Mouse (Mus musculus) adrenal gland, postnatal 10 days (tissue): ENCODE results near the gene Ppa2. TPM values are rescaled to one million over a fixed set of nuclear protein-coding genes. Genes with fewer than 3 reads are reported as not detected.

Source experiments
- DNase-seq: peaks from one replicate; pipeline ENCODE4 v3.0.0; 2021; ENCODE audit warnings: mixed read lengths
- long read RNA-seq, 2 experiments: library from polyadenylated mRNA; stranded (forward); transcript quantifications; one replicate each; pipeline ENCODE4 v2.0.0; 2021
- total RNA-seq, 2 experiments: library from RNA; stranded (reverse); gene quantifications; 2 replicates each; pipeline ENCODE4 v1.2.3; 2021

Ppa2 gene
- 10 to 100 TPM; 82.8 to 91.9 TPM for total RNA-seq
- long read RNA-seq, experiment 1, transcript Ppa2-201 (12 exons, 1,226 nt): major isoform, 127 of 158 reads
- long read RNA-seq, experiment 1, partial matches to known transcripts: 6 of 158 reads
- long read RNA-seq, experiment 1, other reads (novel, unspliced or antisense): 21 of 158 reads
- long read RNA-seq, experiment 2, transcript Ppa2-201 (12 exons, 1,226 nt): major isoform, 76 of 88 reads
- long read RNA-seq, experiment 2, partial matches to known transcripts: 3 of 88 reads
- long read RNA-seq, experiment 2, other reads (novel, unspliced or antisense): 6 of 88 reads

DNA sequence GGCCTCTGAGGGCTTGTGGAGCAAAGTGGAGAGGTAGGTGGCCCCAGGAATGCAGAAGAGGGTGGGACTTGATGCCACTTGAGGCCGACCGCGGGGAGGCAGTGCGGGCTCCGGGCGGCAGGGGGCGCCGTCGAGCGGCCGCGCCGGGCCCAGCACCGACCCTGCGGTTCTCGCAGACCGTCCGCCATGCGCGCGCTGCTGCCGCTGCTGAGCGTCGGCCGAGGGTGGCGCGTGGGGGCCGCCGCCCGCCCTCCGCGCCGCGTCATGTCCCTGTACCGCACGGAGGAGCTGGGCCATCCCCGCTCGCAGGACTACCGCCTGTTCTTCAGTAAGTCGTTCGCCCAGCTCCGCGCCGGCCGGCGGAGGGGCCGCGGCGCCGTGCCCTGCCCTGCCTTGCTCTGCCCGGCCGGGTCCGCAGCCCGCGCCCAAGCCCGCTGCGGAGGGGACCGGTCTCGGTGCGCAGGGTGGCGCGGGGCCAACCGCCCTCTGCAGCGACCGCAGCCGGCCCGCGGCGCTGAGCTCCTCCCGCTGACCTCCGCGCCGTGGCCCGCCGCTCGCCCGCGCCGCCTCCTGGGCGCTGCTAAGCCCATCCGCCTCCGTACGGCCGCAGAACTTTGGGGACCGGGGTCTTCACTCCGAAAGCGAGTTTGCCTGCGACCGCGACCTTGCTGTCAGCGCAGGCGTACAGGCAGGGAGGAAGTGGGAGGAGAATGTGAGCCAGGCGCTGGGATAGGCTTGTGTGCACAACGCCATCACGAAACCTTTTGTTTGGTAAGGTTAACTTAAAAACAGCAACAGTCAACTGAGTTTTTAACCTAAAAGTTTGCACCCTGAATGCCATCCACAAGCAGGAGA is at the start of gene Ppa2:
Gene Ppa2 (plus strand): TSS at position 157 of the 855 bp plus-strand sequence.
- DNase-seq: peak; percentile 88

DNA sequence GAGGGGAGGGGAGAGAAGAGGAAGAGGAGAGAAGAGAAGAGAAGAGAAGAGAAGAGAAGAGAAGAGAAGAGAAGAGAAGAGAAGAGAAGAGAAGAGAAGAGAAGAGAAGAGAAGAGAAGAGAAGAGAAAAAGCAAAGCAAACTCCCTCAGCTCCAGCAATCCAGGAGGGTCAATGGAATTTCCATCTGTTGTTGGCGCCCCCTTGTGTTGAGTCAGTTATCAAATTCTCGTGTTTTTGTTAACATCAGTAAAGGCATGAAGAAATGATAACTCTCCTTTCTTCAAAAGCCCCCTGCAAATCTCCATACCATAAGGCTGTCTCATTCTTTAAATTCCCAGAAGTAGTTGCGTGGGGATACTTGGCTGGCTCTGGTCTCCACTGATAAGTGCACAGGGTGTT is 38.0 kb upstream of the Ppa2 start:
- DNase-seq: peak; percentile 91

DNA sequence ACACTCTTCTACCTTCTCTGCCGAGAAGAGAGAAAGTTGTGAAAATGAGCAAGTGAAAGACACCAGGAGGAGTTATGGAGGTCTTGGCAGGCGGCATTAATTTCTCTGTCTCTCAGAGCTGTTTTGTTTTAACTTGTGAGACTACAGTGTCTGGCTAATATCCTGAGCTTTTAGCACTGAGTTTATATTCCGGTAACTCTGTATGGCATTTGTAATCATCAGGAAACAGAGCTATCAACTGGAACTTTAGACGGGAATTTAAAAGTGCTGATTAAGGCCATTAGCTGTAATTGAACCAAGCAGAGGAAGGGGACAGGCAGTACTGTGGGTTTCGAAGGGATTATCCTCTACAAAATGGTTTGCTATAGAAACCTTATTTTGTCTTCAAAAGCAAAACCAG is 25.3 kb upstream of the Ppa2 start:
- no peak for DNase-seq

DNA sequence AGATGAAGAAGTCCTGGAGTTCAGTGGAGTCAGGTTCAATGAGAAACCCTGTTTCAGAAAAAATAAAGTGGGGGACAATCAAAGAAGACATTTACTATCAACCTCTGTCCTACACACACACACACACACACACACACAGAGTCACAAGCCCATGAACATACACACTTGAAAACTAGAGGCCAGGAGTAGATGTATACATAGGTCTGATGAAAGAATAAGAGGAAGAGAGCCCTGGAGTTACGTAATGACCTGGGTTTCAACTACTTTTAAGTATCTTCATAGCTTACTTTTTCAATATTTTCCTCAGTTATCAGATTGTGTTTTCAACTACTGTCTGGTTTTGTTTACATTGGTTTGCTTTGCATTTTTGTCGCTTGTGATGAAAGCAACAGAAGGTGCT is 21.1 kb upstream of the Ppa2 start:
- DNase-seq: no peak

DNA sequence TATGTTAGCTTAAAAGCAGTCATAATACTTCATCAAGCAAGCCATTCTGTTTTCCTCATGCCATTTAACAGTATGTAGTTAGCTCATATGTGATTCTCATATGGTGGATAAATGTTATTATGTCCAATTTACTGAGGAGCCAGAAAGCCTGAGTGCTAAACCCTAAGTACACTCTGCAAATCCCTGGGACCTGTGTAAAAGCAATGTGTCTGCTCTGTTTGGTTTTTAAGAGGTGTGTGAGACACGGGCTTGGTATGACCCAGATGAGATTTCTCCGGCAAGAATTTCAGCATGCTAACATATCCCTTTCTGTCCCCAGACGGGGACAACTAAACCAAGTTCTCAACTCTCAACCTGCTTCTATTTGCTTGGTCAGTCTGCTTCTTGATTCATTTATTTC is 5.6 kb upstream of the Ppa2 start:
- no peak for DNase-seq

DNA sequence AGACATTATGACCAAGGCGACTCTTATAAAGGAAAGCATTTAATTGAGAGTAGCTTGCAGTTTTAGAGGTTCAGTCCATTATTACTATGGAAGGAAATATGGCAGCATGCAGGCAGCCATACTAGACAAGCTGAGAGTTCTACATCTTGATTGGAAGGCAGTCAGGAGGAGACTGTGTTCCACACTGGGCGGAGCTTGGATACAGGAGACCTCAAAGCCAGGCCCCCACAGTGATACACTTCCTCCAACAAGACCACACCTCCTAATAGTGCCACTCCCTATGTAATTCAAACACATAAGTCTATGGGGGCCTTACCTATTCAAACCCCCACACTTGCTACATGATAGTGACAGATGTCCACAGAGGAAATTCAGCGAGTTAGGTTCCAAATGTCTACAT is 1.5 kb upstream of the Ppa2 start:
- no peak for DNase-seq

DNA sequence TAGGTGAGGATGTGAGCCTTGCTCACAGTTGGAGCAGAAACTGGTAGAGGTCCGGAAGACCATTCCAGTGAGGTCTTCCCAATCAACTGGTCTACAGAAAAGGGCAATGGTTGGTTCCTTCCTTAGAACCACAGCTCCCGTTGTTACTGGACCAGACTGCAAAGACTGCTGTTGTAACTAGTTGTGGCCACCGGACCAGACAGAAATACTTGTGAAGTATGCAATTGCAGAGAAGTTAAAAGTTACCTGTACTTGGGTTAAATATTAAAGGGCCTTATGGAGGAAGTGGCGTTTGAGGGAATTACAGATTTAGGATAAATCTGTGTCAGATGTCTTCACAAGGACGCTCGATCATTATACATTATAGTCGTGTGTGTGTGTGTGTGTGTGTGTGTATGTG is 551 bp upstream of the Ppa2 start:
- DNase-seq: no peak

DNA sequence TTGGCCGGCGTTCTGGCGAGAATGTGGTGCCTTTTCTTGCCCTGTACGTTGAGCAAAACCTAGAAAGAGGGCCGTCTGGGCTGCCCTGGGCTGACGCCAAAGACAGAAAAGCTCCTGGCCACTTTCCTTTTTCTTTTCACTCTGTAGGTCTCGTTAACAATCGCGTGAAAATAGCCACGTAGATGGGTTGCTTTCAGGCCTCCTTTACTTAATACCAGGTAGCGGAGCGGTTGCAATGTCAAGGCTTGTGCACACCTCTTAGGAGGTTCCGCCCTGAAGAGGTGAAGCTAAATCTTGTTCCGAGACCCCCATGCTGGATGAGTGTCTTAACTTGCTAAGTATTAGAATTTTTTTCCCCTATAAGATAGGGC is 884 bp downstream of the Ppa2 start:
- DNase-seq: no peak

DNA sequence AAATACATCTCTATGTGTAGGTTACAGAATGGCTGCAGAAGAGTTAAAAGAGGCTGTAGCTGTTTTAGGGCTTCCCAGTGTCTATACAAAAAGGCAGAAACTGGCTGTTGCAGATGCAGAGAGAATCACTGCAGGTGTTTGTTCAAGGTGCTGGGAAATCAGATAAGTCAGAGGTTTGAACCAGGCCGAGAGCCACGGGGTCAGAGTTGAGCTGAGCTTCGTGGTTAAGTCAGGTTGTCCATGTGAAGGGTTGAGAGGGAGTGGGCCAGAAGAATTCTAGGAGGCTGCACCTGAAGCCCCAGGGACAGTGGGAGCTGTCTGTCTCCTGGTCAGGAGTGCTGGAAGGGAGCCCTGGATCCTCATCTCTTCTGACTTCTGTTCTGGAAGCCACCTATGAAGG is 2.4 kb downstream of the Ppa2 start:
- no peak for DNase-seq

DNA sequence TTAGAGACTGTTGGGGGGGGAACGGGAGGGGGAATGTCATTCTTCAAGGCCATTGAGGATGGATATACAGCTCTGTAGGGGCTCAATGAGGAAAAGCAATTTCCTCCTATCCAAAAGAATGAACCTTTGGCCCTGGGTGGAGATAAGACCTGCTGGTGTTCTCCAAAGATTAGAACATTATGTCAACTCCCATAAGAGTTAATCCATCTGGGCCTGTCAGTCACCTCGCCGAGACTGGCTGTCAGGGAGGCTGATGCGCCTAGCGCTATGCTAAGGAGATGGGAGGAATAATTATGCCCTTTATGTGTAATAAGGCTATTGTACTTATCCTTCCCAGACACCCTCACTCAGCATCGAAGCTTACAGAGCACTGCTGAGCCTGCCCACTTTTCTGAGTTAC is 2.9 kb downstream of the Ppa2 start:
- DNase-seq: no peak

DNA sequence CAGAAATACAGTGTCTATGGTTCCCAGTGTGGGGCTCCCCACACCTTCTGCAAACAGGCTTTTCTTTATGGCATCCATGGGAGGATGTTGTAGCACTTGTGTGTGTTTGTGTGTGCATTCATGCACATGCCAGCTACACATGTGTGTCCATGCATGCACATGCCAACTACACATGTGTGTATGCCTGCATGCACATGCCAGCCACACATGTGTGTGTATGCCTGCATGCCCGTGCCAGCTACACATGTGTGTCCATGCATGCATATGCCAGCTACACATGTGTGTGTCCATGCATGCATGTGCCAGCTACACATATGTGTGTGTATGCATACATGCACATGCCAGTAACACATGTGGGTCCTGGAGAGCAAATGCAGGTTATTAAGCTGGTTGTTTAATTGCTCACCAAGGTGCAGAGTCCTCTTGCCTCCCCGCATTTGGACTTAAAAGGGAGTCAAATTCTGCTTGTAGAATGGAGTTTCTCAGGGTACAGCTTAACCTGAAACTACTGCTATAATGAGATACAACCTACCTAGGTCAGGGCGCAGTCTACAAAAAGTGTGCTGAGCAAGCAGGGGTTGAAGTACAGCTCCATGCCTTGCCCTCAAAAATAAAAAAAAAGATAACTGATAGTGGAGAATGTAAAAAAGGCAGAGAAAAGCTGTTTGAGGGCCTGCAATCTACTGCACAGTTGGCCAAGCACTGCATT is 3.7 kb downstream of the Ppa2 start:
- DNase-seq: no peak

DNA sequence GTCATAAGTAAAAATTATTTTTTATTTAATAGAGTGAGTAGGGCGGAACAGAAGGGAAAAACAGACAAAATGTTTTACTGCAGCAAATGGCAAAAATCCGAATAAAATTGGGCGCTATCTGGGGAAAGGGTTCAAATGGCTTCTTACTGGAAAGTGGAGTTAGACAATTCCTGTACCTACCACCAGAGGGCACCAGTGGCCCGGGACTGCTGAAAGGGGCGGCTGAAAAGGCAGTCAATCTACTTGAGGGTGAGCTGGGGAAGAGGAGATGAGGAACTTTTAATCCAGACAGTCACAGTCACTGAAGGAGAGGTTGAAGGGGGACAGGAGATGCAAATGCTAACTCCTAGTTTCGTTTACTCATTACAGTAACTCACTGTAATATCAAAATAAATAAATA is 4.6 kb downstream of the Ppa2 start:
- DNase-seq: peak; percentile 85

DNA sequence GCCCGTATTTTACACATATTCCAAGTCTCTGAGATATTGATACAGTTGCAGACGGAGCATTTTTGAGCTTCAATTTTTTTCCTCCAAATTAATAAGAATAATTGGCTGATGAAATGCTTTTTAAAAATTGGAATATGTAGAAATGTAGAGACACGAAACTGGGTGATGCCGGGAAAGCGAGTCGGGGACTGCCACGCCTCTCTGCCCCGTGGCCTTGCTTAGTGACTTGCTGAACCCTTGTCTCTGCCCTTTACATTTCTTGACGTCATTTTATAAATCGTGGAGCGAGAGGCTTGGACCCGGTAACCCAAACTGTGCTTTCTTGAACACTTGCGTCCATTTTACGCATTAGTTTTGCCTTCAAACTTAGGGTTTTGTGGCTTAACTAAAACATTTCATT is 5.1 kb downstream of the Ppa2 start:
- DNase-seq: no peak

DNA sequence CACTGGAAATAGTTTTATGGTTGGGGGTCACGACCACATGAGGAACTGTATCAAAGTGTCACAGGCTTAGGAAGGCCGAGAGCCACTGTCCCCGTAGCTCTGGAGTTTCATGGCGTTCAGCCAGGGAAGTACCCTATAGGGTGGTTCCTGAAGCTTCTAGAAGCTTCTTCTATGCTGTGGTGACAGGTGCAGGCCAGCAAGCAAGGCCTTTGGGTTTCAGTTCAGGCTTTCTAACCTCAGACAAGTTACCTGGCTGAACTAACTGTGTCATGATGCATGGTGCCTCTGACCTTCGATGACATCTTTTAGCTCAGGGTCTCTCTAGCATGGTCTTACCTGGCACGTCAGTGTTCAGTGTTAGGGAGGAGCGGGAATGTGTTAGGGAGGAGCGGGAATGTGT is 5.7 kb downstream of the Ppa2 start:
- no peak for DNase-seq

DNA sequence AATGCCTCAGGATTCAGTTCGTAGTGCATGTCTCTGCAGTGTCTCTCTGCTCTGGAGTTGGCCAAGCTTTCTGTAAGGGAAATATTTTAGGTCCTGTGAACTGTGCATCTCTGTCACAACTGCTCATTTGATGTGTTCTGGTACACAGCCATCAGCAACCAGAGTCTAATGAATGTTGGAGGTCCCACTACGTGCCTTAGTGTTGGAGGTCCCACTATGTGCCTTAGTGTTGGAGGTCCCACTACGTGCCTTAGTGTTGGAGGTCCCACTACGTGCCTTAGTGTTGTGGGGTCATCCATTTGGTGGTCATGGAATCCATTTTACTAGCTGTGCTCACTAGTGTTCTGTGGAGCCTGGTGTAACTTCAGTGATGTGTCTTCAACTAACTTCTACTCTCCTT is 7.9 kb downstream of the Ppa2 start:
- DNase-seq: no peak

DNA sequence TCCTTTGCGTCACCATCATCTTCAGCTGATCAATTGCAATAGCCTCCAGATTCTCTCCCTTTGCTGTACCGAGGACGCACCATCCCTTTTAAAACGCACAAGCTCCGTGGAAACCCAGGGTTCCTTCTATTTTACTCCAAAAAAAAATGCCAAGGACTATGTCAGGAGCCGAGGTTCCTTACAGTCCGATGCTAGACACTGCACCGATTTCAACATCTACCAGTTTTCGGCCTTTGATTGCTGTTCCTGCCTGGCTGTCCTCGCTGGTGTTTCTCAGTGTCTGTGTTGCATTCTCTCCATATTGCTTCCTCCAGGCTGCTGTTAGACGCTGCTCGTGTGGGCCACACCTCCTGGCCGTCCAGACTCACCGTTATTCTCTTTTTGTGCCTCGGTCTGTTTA is 8.7 kb downstream of the Ppa2 start:
- no peak for DNase-seq

DNA sequence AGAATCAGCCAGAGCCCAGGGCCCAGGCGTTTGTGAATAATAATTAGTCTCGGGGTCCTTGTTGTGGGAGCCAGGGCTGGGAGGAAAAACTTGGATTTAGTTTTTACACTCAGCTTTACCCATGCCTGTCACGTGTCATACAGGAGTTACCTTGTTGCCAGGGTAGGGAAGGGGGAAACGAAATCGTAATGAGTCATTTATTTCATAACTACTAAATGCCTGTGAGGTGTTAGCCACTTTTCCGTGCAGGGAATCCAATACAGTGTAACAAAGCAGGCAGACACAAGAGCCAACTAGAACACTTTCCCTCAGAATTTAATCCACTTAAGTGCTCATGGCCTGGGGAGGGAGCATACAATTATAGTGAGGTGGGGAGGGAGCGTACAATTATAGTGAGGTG is 9.9 kb downstream of the Ppa2 start:
- no peak for DNase-seq

DNA sequence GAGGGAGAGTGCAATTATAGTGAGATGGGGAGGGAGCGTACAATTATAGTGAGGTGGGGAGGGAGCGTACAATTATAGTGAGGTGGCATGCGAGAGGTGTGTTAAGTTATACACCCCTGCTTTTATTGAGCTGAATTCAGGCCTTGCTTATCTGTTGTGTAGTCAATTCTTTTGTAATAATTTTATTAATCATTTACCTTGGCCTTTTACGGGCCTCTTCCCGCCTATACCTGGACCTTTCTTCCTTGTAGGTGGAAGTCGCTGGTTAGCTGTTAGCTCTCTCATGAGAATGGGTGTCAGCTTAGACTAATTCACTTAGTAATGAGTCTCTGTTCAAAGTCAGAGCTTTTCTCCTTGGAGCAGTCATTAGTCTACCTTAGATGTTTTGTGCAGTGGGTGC is 10.4 kb downstream of the Ppa2 start:
- DNase-seq: no peak

DNA sequence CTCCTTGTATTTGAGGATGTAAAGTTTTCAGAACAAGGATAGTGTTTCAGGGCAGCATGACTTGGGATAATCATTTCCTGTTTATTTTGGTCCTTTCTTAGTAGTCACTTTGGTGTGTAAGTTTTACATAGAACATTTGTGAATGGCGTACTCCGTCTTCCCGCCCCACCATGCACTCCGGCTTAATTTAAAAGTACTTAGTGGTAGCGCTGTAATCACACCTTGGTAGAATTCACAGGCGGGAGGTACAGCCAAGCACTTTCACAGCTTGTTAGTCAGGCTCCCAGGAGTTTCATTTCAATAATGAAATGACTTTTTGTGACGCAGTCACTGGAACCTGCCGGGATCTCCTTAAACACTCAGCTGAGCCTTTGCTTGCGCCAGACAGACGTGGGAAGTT is 12.0 kb downstream of the Ppa2 start:
- DNase-seq: no peak

DNA sequence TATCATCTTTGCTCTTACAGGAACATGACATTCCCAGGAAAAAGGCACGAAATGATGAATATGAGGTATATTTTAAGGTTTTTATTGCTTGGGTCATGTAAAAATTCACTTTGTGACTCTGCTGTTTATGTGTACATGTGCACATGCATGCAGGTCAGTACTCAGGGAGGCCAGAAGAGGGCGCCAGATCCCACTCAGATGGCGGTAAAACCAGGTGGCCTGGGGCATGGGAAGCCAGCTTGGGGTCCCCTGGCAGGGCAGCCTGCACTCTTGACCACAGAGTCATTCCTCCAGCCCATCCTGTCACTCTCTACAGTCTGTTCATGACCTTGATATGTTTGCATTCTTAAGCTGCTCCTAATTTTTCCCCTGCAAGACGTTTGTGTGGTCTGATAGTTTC is 12.6 kb downstream of the Ppa2 start:
- no peak for DNase-seq

DNA sequence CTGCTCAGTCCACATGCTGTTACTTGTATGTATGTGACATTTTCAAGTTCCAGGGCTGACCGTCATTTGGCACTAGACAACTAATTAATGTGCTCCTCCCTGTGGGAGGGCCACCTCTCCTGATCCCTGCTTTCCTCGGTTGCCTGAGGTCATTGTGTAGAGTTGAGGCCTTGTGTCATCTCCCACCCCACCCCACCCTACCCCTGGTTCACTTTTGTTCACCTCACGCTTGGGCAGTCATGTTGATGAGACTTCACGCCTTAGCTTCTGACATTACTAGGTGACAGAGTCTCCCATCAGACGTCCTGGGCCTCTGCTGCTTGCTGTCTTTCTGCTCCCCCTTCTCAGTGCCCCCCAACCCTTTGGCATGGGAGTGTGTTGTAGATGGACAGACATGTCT is 15.2 kb downstream of the Ppa2 start:
- DNase-seq: no peak

DNA sequence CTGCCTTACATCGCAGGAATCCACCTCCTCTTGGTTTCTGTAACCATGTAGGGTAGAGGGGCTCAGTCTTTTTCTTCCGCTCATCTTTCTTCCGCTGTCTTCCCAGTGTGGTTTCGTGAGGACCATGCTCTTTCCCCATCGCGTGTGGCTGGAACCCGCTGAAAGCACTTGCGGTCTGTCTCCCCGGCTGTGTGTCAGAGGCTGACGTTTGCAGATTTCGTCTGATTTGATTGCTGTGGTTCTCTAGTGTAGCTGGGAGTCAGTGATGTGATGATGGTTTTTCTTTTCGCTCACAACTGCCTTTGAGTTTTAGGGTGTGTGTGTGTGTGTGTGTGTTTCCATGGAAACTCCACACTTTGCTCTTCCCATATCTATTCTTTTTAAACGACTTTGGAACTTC is 18.6 kb downstream of the Ppa2 start:
- DNase-seq: no peak

DNA sequence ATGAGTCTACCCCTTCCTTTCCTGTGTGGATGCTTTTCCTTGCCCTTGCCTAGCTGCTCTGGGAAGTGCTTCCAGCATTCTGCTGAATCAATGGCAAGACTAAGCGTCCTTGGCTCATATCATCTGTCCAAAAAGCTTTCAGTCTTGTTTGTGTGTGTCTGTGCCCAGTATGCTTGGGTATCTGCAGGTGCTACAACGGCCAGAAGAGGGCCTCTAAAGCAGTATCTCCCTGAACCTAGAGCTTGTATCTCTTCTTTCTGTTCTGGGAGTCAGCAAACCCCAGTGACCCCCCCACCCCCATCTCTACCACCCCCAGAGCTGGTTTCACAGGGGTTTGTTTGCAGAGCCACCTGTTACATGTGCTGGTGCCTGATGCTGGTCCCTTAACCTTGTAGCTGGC is 19.5 kb downstream of the Ppa2 start:
- no peak for DNase-seq
